Mouse (Mus musculus) E14TG2a.4 (cell line): Measurements from ENCODE around the gene Uevld.

ENCODE experiments used
- CTCF ChIP-seq: conservative IDR thresholded peaks from 2 replicates; pipeline ENCODE4 v1.5.1; 2014; ENCODE audit warnings: low read length
- NANOG ChIP-seq: IDR thresholded peaks from 2 replicates; pipeline ENCODE4 v1.6.1; 2014; ENCODE audit warnings: borderline replicate concordance, low read length, mixed read lengths

DNA sequence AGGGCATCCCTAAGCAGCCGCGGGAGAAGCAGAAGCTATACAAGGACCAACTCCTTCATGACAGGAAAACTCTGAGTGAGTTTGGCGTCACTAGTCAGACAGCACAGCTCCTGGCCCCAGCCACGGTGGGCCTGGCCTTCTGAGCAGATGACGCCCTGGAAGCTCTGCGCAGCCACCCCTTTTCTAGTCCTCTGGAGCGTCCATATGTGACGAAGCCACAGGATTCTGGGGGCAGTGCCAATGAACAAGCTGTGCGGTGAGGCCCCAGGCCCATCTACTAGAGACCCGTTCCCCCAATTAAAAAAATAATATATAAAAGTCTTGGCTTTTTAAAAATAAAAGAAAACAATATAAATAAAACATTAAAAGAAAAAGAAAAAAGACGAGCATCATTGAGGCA, 17.1 kb upstream of the Uevld start:
- TF ChIP-seq CTCF (no peak), NANOG (no peak)
